Mouse (Mus musculus) thymus, postnatal 0 days (tissue): ENCODE data around the gene Cd2. TPM values are rescaled to one million over a fixed set of nuclear protein-coding genes. Genes with fewer than 3 reads are reported as not detected.

Source experiments
- DNase-seq: peaks from one replicate; pipeline ENCODE4 v3.0.0-alpha.2; 2015; ENCODE audit warnings: low spot score
- polyA plus RNA-seq: library from polyadenylated mRNA; unstranded; fragments of >200 nt; fragmentation: Nextera tagmentation; extraction: Ambion mirVana; gene quantifications from 2 replicates; pipeline ENCODE4 v1.2.1, GENCODE M21; 2015

Cd2 gene
- polyA plus RNA-seq = 236 and 256 TPM in 2 replicates

- DNase-seq = peak; percentile 70
These were observed at the start of gene Cd2 for GRCm38 (mm10) chr3:101287911-101288311. TSS of gene Cd2 (minus strand) at chr3:101287939.

- DNase-seq = no peak
These were observed 40.9 kb upstream of the Cd2 start for GRCm38 (mm10) chr3:101328617-101329016.

GRCm38 (mm10) chr3:101327248-101327647 is 39.5 kb upstream of the Cd2 start:
- no peak for DNase-seq

- DNase-seq = no peak
These were observed 34.7 kb upstream of the Cd2 start for GRCm38 (mm10) chr3:101322437-101322836.

- no peak for DNase-seq
These were observed 33.1 kb upstream of the Cd2 start for GRCm38 (mm10) chr3:101320874-101321273.

- DNase-seq = no peak
These were observed 30.9 kb upstream of the Cd2 start for GRCm38 (mm10) chr3:101318516-101319170.

- DNase-seq = peak; percentile 61
These were observed 30.4 kb upstream of the Cd2 start for GRCm38 (mm10) chr3:101318115-101318514.

- no peak for DNase-seq
These were observed 27.2 kb upstream of the Cd2 start for GRCm38 (mm10) chr3:101314954-101315353.

GRCm38 (mm10) chr3:101313266-101314051 is 25.7 kb upstream of the Cd2 start:
- DNase-seq = no peak

GRCm38 (mm10) chr3:101310977-101311376 is 23.2 kb upstream of the Cd2 start:
- no peak for DNase-seq

GRCm38 (mm10) chr3:101309626-101310025 is 21.9 kb upstream of the Cd2 start:
- DNase-seq = no peak

GRCm38 (mm10) chr3:101306090-101306489 is 18.4 kb upstream of the Cd2 start:
- DNase-seq = no peak

- DNase-seq = no peak
These were observed 17.3 kb upstream of the Cd2 start for GRCm38 (mm10) chr3:101305046-101305445.

- peak; percentile 88 for DNase-seq
These were observed 16.4 kb upstream of the Cd2 start for GRCm38 (mm10) chr3:101304156-101304555.

- DNase-seq = peak; percentile 54
These were observed 12.7 kb upstream of the Cd2 start for GRCm38 (mm10) chr3:101300271-101301071.

GRCm38 (mm10) chr3:101299591-101299990 is 11.9 kb upstream of the Cd2 start:
- no peak for DNase-seq

GRCm38 (mm10) chr3:101297221-101297620 is 9.5 kb upstream of the Cd2 start:
- peak; percentile 83 for DNase-seq

- DNase-seq = peak; percentile 67
These were observed 8.4 kb upstream of the Cd2 start for GRCm38 (mm10) chr3:101295931-101296820.

GRCm38 (mm10) chr3:101295366-101295867 is 7.7 kb upstream of the Cd2 start:
- DNase-seq = peak; percentile 93
